Mouse (Mus musculus): ENCODE measurements around the gene Cds2. TPM values are rescaled to one million over a fixed set of nuclear protein-coding genes. Genes with fewer than 3 reads are reported as not detected.
"Not testable (repeated sequence)": the region's sequence is repeated elsewhere in the genome, so short reads cannot be mapped to it uniquely, and the experiment has no call there.

The Cds2 gene
- polyA plus RNA-seq, 1 experiment from 2014 or later, result 20.8 TPM

GRCm38 (mm10) chr2:132240457-132240856 lies 22.5 kb upstream of the Cds2 start:
- not testable (repeated sequence) for H3K4me3 ChIP-seq (ENCODE audit: low read depth, low read length); H3K27ac ChIP-seq (ENCODE audit: low read length); H3K9me3 ChIP-seq (ENCODE audit: control insufficient read depth, low read depth, low read length); H3K4me2 ChIP-seq (replicated peaks; ENCODE audit: low read depth, low read length); ATAC-seq (ENCODE audit: insufficient number of reproducible peaks, insufficient read depth, low FRiP score, low read depth); H3K4me1 ChIP-seq (ENCODE audit: control insufficient read depth, insufficient read depth, low read length); H3K9ac ChIP-seq (replicated peaks; ENCODE audit: low read depth, low read length); H3K27me3 ChIP-seq (ENCODE audit: control insufficient read depth, insufficient read depth, low read length)
- peaks cover 14% of the 10 kb centered on the region; the same call in 1 of the 2 replicates for H3K36me3 ChIP-seq (ENCODE audit: control insufficient read depth, insufficient read depth, low read length)
- 14% methylated on average over 5 of the region's 10 CpGs for WGBS

- no peak for ATAC-seq (ENCODE audit: insufficient number of reproducible peaks, insufficient read depth, low FRiP score, low read depth)
- no peak overlapping the region for H3K9ac ChIP-seq (replicated peaks; ENCODE audit: low read depth, low read length)
- H3K4me1 ChIP-seq (ENCODE audit: control insufficient read depth, insufficient read depth, low read length), result peaks cover 3% of the 10 kb centered on the region; the same call in 1 of the 2 replicates
- no peak overlapping the region for H3K27ac ChIP-seq (ENCODE audit: low read length)
- H3K4me2 ChIP-seq (replicated peaks; ENCODE audit: low read depth, low read length), result no peak overlapping the region
- WGBS, result 85% methylated on average over 3 of the region's 3 CpGs
- no peak overlapping the region for H3K4me3 ChIP-seq (ENCODE audit: low read depth, low read length)
- H3K27me3 ChIP-seq (ENCODE audit: control insufficient read depth, insufficient read depth, low read length), result no peaks in the 10 kb centered on the region
- H3K9me3 ChIP-seq (ENCODE audit: control insufficient read depth, low read depth, low read length), result no peaks in the 10 kb centered on the region
- H3K36me3 ChIP-seq (ENCODE audit: control insufficient read depth, insufficient read depth, low read length), result peaks cover 14% of the 10 kb centered on the region; the same call in 1 of the 2 replicates
These were observed 19.6 kb upstream of the Cds2 start for GRCm38 (mm10) chr2:132243370-132243769.

DNA sequence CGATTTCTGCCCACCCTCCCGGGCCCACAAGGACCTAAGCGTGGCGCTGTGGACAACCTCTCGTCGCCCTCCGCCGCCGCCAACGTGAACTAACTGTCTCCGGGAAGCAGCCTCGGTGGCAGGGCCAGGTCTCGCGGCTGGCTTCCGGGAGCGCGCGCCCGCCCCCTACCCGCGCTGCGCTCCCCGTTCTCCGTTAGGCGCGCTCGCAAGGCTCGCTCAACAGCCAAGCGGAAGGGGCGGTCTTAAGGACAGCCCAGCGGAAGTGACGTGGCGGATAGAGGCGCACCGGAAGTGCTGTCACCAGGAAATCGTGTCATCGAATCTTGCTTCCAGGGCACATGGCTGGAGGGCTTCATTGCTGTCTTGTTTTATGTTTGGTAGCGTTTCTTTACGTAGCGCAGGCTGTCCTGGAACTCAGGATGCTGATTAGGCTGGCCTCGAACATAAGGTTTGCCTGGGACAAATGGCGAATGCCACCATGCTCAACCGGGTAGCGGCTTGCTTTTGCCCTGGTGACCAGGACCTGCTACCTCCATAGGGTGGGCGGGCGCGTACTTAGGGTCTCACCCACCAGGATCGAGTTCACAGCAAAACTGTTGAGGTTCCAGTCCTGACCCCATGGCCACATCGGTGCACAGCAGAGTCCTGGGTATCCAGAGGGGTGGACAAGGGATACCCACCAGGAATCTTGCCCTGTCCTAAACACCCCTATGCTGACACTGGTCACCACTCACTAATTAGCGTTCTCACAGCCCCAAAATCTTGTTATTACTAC lies 15.2 kb upstream of the Cds2 start, which contains the start of gene Tmem230:
Gene Tmem230 (minus strand): TSS at position 269 of the 775 bp plus-strand sequence.
- Histone ChIP-seq H3K4me3 (ENCODE audit: low read depth, low read length) (peak within 1 kb of the TSS; percentile 57), H3K36me3 (ENCODE audit: control insufficient read depth, insufficient read depth, low read length) (peaks cover 21% of the 10 kb centered on the region), H3K4me2 (replicated peaks; ENCODE audit: low read depth, low read length) (peak within 1 kb of the TSS; percentile 76), H3K9me3 (ENCODE audit: control insufficient read depth, low read depth, low read length) (no peaks in the 10 kb centered on the region), H3K4me1 (ENCODE audit: control insufficient read depth, insufficient read depth, low read length) (peaks cover 17% of the 10 kb centered on the region; the same call in 1 of the 2 replicates), H3K27me3 (ENCODE audit: control insufficient read depth, insufficient read depth, low read length) (no peaks in the 10 kb centered on the region), H3K27ac (ENCODE audit: low read length) (peak within 1 kb of the TSS; percentile 77), H3K9ac (replicated peaks; ENCODE audit: low read depth, low read length) (peak within 1 kb of the TSS; percentile 56)
- peak; percentile 92 for ATAC-seq (ENCODE audit: insufficient number of reproducible peaks, insufficient read depth, low FRiP score, low read depth)
- 6% methylated on average over 50 of the region's 50 CpGs for WGBS

DNA sequence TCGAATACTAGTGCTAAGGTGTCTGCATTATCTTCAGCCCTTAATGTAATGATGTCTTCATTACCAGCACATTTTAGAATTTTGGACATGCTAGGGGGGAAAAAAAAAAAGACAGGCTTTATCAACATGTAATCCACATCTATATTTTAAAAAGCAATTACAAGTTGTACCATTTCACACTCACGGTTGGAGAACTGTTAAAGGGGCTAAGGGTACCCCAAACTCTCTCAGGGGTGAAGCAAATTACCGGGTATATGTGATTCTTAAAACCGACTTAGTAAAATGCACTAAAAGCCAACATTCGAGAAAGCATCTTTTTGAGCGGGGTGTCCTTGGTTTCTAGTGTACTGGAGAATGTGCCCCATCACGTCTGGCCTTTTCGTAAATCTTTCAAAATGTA lies 11.0 kb upstream of the Cds2 start:
- H3K9ac ChIP-seq (replicated peaks; ENCODE audit: low read depth, low read length), result peak overlapping the region; percentile 62
- peak overlapping the region; percentile 64 for H3K4me3 ChIP-seq (ENCODE audit: low read depth, low read length)
- H3K36me3 ChIP-seq (ENCODE audit: control insufficient read depth, insufficient read depth, low read length), result peaks cover 13% of the 10 kb centered on the region
- 0 out of 2 replicates have a peak overlapping the region, but pooled peaks have one; percentile 82 for H3K27ac ChIP-seq (ENCODE audit: low read length)
- no peaks in the 10 kb centered on the region for H3K9me3 ChIP-seq (ENCODE audit: control insufficient read depth, low read depth, low read length)
- H3K4me2 ChIP-seq (replicated peaks; ENCODE audit: low read depth, low read length), result peak overlapping the region; percentile 75
- no peak for ATAC-seq (ENCODE audit: insufficient number of reproducible peaks, insufficient read depth, low FRiP score, low read depth)
- WGBS, result 8% methylated on average over 8 of the region's 8 CpGs
- H3K27me3 ChIP-seq (ENCODE audit: control insufficient read depth, insufficient read depth, low read length), result no peaks in the 10 kb centered on the region
- peaks cover 17% of the 10 kb centered on the region; the same call in 1 of the 2 replicates for H3K4me1 ChIP-seq (ENCODE audit: control insufficient read depth, insufficient read depth, low read length)

DNA sequence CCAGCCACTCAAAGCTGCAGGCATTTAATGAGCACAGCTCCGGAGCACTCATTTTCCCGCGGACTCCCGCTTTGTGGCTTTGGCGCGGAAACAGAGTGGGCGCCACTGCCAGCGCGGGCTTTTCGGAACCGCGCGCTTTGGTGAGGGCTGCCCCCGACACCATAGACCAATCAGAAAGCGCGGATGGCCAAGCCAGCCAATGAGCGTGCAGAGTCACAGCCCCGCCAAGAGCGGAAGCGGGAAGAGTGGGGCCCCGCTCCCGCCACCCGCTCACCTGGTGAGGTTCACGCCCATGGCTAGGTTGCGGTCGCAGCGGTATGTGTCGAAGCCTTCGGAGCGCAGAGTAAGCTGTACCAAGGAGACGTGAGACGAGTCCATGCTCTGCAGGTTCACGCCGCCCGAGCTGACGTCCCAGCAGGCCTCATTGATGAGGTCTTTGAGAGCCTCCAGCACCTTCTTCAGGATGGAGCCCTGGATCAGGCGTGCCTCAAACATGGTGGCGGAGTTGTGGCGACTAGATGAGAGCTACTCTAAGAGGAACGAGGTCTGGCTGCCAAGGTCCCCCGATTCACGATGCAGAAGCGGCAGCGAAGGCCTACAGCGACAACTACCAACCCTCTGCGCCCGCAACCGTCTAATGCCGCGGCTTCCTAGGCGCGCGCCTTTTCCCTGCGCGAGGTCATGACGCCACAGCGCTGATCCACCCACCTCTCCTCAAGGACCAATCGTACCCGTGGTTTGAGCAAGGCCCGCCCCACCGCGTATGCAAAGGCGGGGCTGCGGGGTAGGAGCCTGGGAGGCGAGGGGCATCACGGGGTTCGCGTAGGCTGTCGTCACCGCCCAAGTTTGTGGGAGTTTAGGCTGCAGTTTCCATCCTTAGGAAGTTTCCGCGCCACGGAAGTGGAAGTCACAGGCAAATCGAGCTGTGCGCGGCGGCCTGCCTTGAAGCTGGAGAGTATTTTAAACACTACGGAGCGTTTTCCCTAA lies 10.1 kb upstream of the Cds2 start, which contains the start of gene Pcna:
Gene Pcna (minus strand): TSS at position 773 of the 987 bp plus-strand sequence.
- Histone ChIP-seq H3K27me3 (ENCODE audit: control insufficient read depth, insufficient read depth, low read length) (no peaks in the 10 kb centered on the region), H3K9me3 (ENCODE audit: control insufficient read depth, low read depth, low read length) (no peaks in the 10 kb centered on the region), H3K4me2 (replicated peaks; ENCODE audit: low read depth, low read length) (peak within 1 kb of the TSS; percentile 75), H3K9ac (replicated peaks; ENCODE audit: low read depth, low read length) (peak within 1 kb of the TSS; percentile 62), H3K27ac (ENCODE audit: low read length) (peak within 1 kb of the TSS; percentile 82), H3K36me3 (ENCODE audit: control insufficient read depth, insufficient read depth, low read length) (peaks cover 13% of the 10 kb centered on the region), H3K4me1 (ENCODE audit: control insufficient read depth, insufficient read depth, low read length) (peaks cover 17% of the 10 kb centered on the region; the same call in 1 of the 2 replicates), H3K4me3 (ENCODE audit: low read depth, low read length) (peak within 1 kb of the TSS; percentile 64)
- WGBS, result under 1% methylated on average over 77 of the region's 79 CpGs
- peak; percentile 99 for ATAC-seq (ENCODE audit: insufficient number of reproducible peaks, insufficient read depth, low FRiP score, low read depth)

DNA sequence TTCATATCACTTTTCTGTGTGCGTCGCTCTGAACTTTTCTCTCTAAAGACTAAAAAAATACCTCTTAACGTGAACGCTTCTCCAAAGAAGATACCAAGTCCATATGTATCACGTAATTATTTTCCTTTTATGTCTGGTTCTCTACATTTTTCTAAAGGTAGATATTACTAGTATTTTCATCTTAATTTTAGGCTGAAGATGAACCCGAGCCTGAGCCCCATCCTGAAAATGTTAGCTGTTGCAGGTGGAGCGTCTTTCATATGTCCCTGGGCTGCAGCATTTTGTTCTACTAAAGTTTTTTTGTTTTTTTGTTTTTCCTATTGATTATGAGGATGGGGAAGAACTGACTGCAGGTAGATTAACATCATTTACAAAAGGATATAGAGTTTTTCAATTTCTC lies 9.3 kb upstream of the Cds2 start:
- Histone ChIP-seq H3K27me3 (ENCODE audit: control insufficient read depth, insufficient read depth, low read length) (no peaks in the 10 kb centered on the region), H3K4me2 (replicated peaks; ENCODE audit: low read depth, low read length) (peak overlapping the region; percentile 48), H3K9ac (replicated peaks; ENCODE audit: low read depth, low read length) (peak overlapping the region; percentile 62), H3K9me3 (ENCODE audit: control insufficient read depth, low read depth, low read length) (no peaks in the 10 kb centered on the region), H3K4me1 (ENCODE audit: control insufficient read depth, insufficient read depth, low read length) (peaks cover 15% of the 10 kb centered on the region; the same call in 1 of the 2 replicates), H3K4me3 (ENCODE audit: low read depth, low read length) (peak overlapping the region; percentile 64), H3K27ac (ENCODE audit: low read length) (peak overlapping the region; percentile 82), H3K36me3 (ENCODE audit: control insufficient read depth, insufficient read depth, low read length) (peaks cover 13% of the 10 kb centered on the region)
- ATAC-seq (ENCODE audit: insufficient number of reproducible peaks, insufficient read depth, low FRiP score, low read depth), result no peak
- under 1% methylated on average over 7 of the region's 7 CpGs for WGBS

DNA sequence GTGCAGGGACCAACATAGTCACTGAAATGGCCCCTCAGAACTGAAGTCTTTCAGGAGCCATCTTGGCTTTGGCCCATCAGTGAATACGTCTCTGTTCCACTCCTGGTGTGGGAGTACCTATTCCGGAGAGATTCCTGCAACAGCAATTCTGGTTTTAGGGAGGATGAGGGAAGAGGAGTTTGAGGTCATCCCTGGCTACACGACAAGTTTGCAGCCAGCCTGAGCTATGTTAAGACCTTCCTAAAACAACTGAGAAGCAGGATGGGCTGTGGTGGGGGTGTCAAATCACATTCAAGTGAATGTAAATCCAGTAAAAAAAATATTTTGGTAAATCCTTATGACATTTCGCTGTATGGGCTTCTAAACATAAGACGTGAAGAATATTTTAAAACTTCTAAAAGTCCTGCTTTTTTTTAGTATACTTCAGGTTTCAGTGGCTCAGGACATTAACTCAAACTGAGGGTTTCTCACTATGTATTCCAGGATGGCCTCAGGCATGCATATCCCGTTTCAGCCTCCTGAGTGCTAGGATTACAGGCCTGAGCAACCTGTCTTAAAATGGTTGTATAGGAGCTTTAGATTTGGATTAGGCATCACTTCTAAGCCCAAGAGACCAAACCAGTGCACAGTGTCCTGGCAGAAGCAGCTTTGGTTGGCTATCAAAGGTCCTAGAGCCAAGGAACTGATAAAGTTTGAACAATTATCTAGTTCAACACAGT lies 5.4 kb upstream of the Cds2 start:
- Histone ChIP-seq H3K4me3 (ENCODE audit: low read depth, low read length) (no peak overlapping the region), H3K9me3 (ENCODE audit: control insufficient read depth, low read depth, low read length) (no peaks in the 10 kb centered on the region), H3K36me3 (ENCODE audit: control insufficient read depth, insufficient read depth, low read length) (no peaks in the 10 kb centered on the region), H3K27me3 (ENCODE audit: control insufficient read depth, insufficient read depth, low read length) (no peaks in the 10 kb centered on the region), H3K9ac (replicated peaks; ENCODE audit: low read depth, low read length) (no peak overlapping the region), H3K27ac (ENCODE audit: low read length) (no peak overlapping the region), H3K4me1 (ENCODE audit: control insufficient read depth, insufficient read depth, low read length) (no peaks in the 10 kb centered on the region), H3K4me2 (replicated peaks; ENCODE audit: low read depth, low read length) (no peak overlapping the region)
- ATAC-seq (ENCODE audit: insufficient number of reproducible peaks, insufficient read depth, low FRiP score, low read depth), result no peak
- WGBS, result 91% methylated on average over 6 of the region's 6 CpGs

Measured in stomach, embryonic 14.5 days (tissue).